Mouse (Mus musculus): ENCODE measurements around the gene Pask. TPM values are rescaled to one million over a fixed set of nuclear protein-coding genes. Genes with fewer than 3 reads are reported as not detected.
A peak's percentile ranks its signal among the peaks of the same experiment; 100 is the strongest.
"Not testable (repeated sequence)": the region's sequence is repeated elsewhere in the genome, so short reads cannot be mapped to it uniquely, and the experiment has no call there.

The Pask gene
- polyA plus RNA-seq, 1 experiment from 2014 or later: 20.9 TPM

DNA sequence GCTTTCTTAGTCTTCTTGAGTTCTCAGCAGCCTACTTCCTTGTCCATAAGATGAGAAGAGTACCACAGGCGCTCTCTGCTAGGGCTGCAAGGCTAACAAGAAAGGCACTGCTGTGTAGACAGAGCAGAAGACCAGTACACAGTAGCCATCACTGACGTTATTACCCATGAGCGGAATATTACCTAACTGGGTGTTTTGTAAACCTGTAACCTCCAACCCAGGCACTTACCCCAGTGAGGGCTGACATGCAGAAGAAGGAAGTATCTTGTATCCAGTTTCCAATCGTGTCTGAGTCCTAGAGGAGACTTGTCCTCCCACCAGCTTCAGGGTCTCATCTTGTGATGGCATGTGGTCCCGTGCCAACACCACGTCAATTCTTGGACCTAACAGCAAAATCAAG is 19.3 kb downstream of the Pask start:
- H3K9me3 ChIP-seq (ENCODE audit: low read depth, low read length): no peaks in the 10 kb centered on the region
- no peaks in the 10 kb centered on the region for H3K27me3 ChIP-seq (ENCODE audit: insufficient read depth, low read length)
- H3K4me3 ChIP-seq (ENCODE audit: low read depth, low read length): no peak overlapping the region
- DNase-seq (no peak), ATAC-seq (ENCODE audit: insufficient read depth) (no peak)
- H3K4me1 ChIP-seq (ENCODE audit: insufficient read depth): no peaks in the 10 kb centered on the region
- H3K36me3 ChIP-seq (ENCODE audit: insufficient read depth): peaks cover 80% of the 10 kb centered on the region
- H3K4me2 ChIP-seq: no peak overlapping the region
- TF ChIP-seq CTCF (IDR thresholded peaks at IDR 0.05; ENCODE audit: low read depth): no peak
- 88% methylated on average over 6 of the region's 6 CpGs for WGBS
- H3K27ac ChIP-seq (ENCODE audit: low read depth): no peak overlapping the region
- H3K9ac ChIP-seq: no peak overlapping the region

DNA sequence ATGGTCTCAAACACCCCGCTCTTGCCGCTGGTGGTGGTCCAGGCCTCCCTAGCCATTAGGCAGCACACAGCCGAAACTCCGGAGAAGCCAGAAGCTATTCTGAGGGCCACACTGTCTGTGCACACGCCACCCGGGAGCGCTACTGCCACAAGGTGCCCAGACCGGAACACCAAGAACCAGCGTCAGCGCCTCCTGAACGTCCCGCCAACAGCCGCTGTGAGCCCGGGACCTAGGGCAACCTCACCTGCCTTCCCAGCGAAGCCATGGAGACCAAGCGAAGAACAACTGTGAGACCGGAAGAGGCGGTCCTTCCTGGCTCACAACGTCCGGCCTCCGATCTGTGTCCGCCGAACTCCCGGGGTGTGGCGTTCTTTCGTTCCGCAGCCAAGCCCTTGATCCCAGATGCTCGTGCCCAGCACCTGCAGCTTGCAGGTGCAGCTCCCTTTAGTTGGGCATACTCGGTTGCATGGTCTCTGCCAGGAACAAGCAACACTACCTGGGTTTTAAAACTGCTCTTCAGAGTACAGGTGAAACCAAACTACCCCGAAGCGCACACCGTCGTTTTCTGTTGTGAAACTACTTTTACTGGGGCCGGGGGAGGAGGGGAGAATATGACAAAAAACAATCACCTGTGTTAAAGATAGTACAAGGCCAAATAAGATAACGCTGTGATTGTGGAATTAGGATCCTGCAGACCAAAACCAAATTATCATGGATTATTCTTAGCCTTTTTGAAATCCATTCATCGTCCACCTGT is 37.5 kb downstream of the Pask start, which contains the start of gene Mterf4:
Gene Mterf4 (minus strand): TSS at position 335 of the 757 bp plus-strand sequence.
- no peaks in the 10 kb centered on the region for H3K27me3 ChIP-seq (ENCODE audit: insufficient read depth, low read length)
- 7% methylated on average over 36 of the region's 36 CpGs for WGBS
- H3K9me3 ChIP-seq (ENCODE audit: low read depth, low read length): no peaks in the 10 kb centered on the region
- no peaks in the 10 kb centered on the region for H3K4me1 ChIP-seq (ENCODE audit: insufficient read depth)
- TF ChIP-seq CTCF (IDR thresholded peaks at IDR 0.05; ENCODE audit: low read depth): no peak
- H3K36me3 ChIP-seq (ENCODE audit: insufficient read depth): peaks cover 51% of the 10 kb centered on the region
- H3K9ac ChIP-seq: peak within 1 kb of the TSS; percentile 79
- peak within 1 kb of the TSS; percentile 85 for H3K4me3 ChIP-seq (ENCODE audit: low read depth, low read length)
- DNase-seq: peak; percentile 91
- ATAC-seq (ENCODE audit: insufficient read depth): peak; percentile 92
- H3K4me2 ChIP-seq: peak within 1 kb of the TSS; percentile 81
- no peak within 1 kb of the TSS for H3K27ac ChIP-seq (ENCODE audit: low read depth)

DNA sequence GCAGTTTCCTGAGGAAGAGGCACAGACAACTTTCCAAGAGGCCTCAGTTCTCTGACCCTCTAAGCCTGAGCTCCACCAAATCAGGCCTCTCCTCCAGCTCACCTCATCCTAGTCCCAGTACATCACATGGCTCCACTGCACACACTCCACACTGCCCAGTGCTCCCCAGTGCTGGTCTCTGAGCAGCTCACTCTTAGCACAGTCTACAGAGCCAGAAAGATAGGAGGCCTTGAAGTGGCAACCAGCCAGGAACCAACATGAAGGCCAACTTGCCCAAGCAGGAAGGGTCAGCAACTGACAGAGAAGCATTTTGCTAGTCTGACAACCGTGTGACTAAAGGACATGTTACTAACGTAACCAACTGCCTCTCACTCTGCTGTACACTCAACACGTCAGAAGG is 42.7 kb downstream of the Pask start:
- ATAC-seq (ENCODE audit: insufficient read depth) (peak; percentile 25; the same call in 1 of the 2 replicates), DNase-seq (peak; percentile 15)
- no peak for TF ChIP-seq CTCF (IDR thresholded peaks at IDR 0.05; ENCODE audit: low read depth)
- Histone ChIP-seq H3K36me3 (ENCODE audit: insufficient read depth) (peaks cover 83% of the 10 kb centered on the region), H3K4me2 (no peak overlapping the region), H3K27me3 (ENCODE audit: insufficient read depth, low read length) (no peaks in the 10 kb centered on the region), H3K4me1 (ENCODE audit: insufficient read depth) (no peaks in the 10 kb centered on the region), H3K9me3 (ENCODE audit: low read depth, low read length) (no peaks in the 10 kb centered on the region), H3K27ac (ENCODE audit: low read depth) (no peak overlapping the region), H3K9ac (no peak overlapping the region), H3K4me3 (ENCODE audit: low read depth, low read length) (no peak overlapping the region)
- WGBS: 75% methylated on average over 3 of the region's 3 CpGs

DNA sequence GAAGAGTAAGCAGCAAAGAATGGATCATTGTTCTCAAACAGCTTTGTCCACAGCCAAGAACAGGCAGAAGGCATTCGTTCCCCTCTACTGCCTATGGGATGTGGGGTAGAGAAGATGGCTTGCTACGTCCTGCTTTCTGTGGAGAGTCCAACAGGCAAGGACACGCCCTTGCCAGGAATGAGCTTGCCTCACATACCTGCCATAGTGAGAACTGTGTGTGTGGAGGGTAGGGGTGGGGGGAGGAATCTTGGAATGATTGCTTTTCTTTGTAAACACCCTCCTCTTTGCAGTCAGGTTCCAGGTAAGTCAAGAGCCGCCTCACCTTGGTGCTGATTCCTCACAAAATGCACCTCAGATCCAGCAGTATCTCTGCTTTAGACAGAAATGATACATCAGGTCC is 43.5 kb downstream of the Pask start:
- DNase-seq: no peak
- Histone ChIP-seq H3K9me3 (ENCODE audit: low read depth, low read length) (no peaks in the 10 kb centered on the region), H3K4me1 (ENCODE audit: insufficient read depth) (no peaks in the 10 kb centered on the region), H3K4me3 (ENCODE audit: low read depth, low read length) (no peak overlapping the region), H3K27me3 (ENCODE audit: insufficient read depth, low read length) (no peaks in the 10 kb centered on the region), H3K27ac (ENCODE audit: low read depth) (no peak overlapping the region), H3K4me2 (no peak overlapping the region), H3K9ac (no peak overlapping the region), H3K36me3 (ENCODE audit: insufficient read depth) (peaks cover 87% of the 10 kb centered on the region)
- WGBS: 68% methylated on average over 4 of the region's 4 CpGs
- TF ChIP-seq CTCF (IDR thresholded peaks at IDR 0.05; ENCODE audit: low read depth): no peak
- no peak for ATAC-seq (ENCODE audit: insufficient read depth)

DNA sequence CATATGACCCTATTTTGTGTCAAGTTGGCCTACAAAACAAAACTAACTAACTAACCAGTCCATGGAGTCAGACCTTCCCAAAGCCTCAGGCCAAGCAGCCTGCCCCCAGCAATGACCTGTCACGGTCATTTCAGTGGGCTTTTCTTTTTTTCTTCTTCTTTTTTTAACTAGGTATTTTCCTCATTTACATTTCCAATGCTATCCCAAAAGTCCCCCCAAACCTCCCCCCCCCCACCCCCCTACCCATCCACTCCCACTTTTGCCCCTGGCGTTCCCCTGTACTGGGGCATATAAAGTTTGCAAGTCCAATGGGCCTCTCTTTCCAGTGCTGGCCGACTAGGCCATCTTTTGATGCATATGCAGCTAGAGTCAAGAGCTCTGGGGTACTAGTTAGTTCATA is 48.8 kb downstream of the Pask start:
- not testable (repeated sequence) for H3K4me2 ChIP-seq; ATAC-seq (ENCODE audit: insufficient read depth); H3K27ac ChIP-seq (ENCODE audit: low read depth); H3K4me3 ChIP-seq (ENCODE audit: low read depth, low read length); H3K9me3 ChIP-seq (ENCODE audit: low read depth, low read length); H3K27me3 ChIP-seq (ENCODE audit: insufficient read depth, low read length); H3K9ac ChIP-seq; H3K4me1 ChIP-seq (ENCODE audit: insufficient read depth); DNase-seq
- peaks cover 77% of the 10 kb centered on the region for H3K36me3 ChIP-seq (ENCODE audit: insufficient read depth)
- 86% methylated on average over 3 of the region's 3 CpGs for whole genome bisulfite sequencing

DNA sequence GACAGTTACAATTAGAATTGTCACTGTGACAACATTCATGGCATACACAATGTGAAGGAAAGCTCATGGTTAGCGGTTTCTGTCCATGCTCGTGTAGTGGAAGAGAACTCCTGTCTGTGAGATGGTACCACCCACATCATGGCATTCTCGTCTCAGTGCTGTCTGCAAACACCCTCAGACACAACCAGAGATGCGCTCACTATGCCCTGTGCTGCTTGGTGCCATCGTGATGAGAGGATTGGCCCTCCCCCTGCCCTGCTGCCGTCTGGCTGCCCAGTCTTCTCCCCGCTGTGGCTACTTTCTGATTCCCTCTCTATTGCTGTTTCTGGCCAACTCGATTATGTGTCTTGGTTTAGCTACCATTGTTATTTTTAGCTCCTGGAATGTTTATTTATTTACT is 51.3 kb downstream of the Pask start:
- H3K4me3 ChIP-seq (ENCODE audit: low read depth, low read length): no peak overlapping the region
- TF ChIP-seq CTCF (IDR thresholded peaks at IDR 0.05; ENCODE audit: low read depth): no peak
- H3K36me3 ChIP-seq (ENCODE audit: insufficient read depth): peaks cover 64% of the 10 kb centered on the region
- no peaks in the 10 kb centered on the region for H3K4me1 ChIP-seq (ENCODE audit: insufficient read depth)
- WGBS: 67% methylated on average over 8 of the region's 8 CpGs
- DNase-seq (no peak), ATAC-seq (ENCODE audit: insufficient read depth) (no peak)
- H3K9ac ChIP-seq: no peak overlapping the region
- H3K4me2 ChIP-seq: no peak overlapping the region
- no peaks in the 10 kb centered on the region for H3K27me3 ChIP-seq (ENCODE audit: insufficient read depth, low read length)
- no peak overlapping the region for H3K27ac ChIP-seq (ENCODE audit: low read depth)
- no peaks in the 10 kb centered on the region for H3K9me3 ChIP-seq (ENCODE audit: low read depth, low read length)

DNA sequence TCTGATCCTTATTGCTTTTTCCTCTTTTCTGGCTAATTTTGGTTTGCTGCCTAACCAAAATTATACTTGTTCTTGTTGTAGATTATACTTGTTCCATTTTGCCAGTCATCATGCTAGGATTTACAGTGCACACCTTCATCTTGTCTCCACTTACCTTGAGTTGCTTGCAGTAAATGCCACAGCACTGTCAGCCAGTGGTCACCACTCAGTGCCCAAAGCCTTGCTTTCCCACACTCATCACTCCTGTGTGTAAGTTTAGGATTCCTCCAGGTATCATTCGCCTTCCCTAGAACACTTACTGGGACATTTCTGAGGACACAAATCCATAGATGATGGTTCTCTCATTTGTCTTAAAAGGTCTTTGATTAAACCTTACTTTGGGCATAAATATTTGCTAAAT is 51.7 kb downstream of the Pask start:
- Histone ChIP-seq H3K4me3 (ENCODE audit: low read depth, low read length) (no peak overlapping the region), H3K36me3 (ENCODE audit: insufficient read depth) (peaks cover 64% of the 10 kb centered on the region), H3K4me2 (no peak overlapping the region), H3K27ac (ENCODE audit: low read depth) (no peak overlapping the region), H3K4me1 (ENCODE audit: insufficient read depth) (no peaks in the 10 kb centered on the region), H3K27me3 (ENCODE audit: insufficient read depth, low read length) (no peaks in the 10 kb centered on the region), H3K9me3 (ENCODE audit: low read depth, low read length) (no peaks in the 10 kb centered on the region), H3K9ac (no peak overlapping the region)
- WGBS: 90% methylated on average over 1 of the region's 1 CpGs
- no peak for ATAC-seq (ENCODE audit: insufficient read depth)
- no peak for DNase-seq
- TF ChIP-seq CTCF (IDR thresholded peaks at IDR 0.05; ENCODE audit: low read depth): no peak

Measured in lung, embryonic 14.5 days (tissue).